Mouse (Mus musculus): Measurements from ENCODE around the gene Vegfb.

The Vegfb gene

GRCm38 (mm10) chr19:6979486-6980380 lies 7.7 kb downstream of the Vegfb start:
- POLR2A ChIA-PET: interaction anchor here (0.5 to 8.9 kb wide), 95 partner anchors 8 to 1743 kb away, joined by 3 to 99 read pairs (median 4); partner anchors contain the start of genes Bad (in 3 of the 4), Dnajc4 (in 3 of the 4), Gpr137 (in 3 of the 4) and Nudt22 (in 3 of the 4)

DNA sequence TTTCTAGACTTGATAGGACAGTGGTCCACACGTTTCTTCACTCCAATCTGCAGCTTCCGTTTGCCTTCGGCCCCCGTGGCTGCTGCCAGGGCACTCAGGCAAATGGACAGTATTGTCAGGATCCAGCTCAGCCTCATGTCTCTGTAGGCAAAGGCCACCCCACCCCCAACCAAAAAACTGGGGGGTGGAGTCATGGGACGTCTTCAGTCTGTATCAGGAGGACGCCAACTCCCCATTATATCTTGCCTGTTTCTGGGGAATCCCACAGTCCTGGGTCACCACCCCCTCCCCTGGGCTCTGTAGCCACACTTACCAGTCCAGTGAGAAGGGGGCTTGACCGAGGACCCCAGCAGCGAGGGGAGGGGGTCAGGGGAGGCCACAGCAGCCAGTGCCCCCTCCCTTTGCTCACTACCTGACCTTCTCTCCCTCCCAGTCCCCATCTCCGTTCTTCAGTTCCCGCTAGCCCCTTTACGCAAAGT lies 8.4 kb downstream of the Vegfb start:
- CTCF ChIA-PET: interaction anchor here (0.5 to 2.9 kb wide), 67 partner anchors 8 to 672 kb away, joined by 3 to 89 read pairs (median 4); partner anchors contain the start of genes Bad (in 3 of the 4), Dnajc4 (in 3 of the 4), Esrra (in 2 of the 4) and Gpr137 (in 2 of the 4)
- POLR2A ChIA-PET: interaction anchor here in 3 of 4 experiments (0.6 to 8.9 kb wide), 73 partner anchors 8 to 1744 kb away, joined by 3 to 99 read pairs (median 4); partner anchors contain the start of genes Bad (in 3 of the 3), Dnajc4 (in 3 of the 3), Nudt22 (in 3 of the 3) and Trpt1 (in 3 of the 3)

More at GRCm38 (mm10) chr19:6979486-6980380, 7.7 kb downstream of the Vegfb start:
- CTCF ChIA-PET: interaction anchor here (0.6 to 2.9 kb wide), 90 partner anchors 8 to 673 kb away, joined by 3 to 89 read pairs (median 4); partner anchors contain the start of genes Bad (in 3 of the 4), Dnajc4 (in 3 of the 4), Esrra (in 2 of the 4) and Gpr137 (in 2 of the 4)

DNA sequence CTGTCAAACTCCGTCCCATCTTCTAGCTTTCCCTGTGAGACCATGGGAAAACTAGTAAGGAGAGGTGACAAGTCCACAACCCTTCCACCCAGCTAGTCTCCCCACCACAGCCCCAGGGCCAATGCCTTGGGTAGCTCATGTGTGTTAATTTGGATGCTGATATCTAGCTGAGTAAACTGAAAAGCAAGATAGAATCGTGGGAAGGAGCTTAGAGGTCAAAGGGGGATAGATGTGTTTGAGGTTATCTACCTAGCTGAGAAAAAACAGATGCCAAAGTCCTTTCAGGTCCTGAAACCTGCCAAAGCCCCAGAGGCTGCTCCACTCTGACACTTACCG lies 8.8 kb downstream of the Vegfb start:
- ChIA-PET POLR2A (interaction anchor here in 3 of 4 experiments (0.7 to 8.9 kb wide), 25 partner anchors 8 to 287 kb away, joined by 3 to 99 read pairs (median 10); partner anchors contain the start of genes Bad (in 3 of the 3), Dnajc4 (in 2 of the 3), Gpr137 (in 2 of the 3) and Nudt22 (in 2 of the 3)), CTCF (interaction anchor here (0.5 to 2.9 kb wide), 22 partner anchors 8 to 1915 kb away, joined by 3 to 89 read pairs (median 9); partner anchors contain the start of genes Dnajc4 (in 3 of the 4), Nudt22 (in 2 of the 4), Trpt1 (in 2 of the 4) and Catsperz (in 1 of the 4))

GRCm38 (mm10) chr19:6977759-6978638 lies 9.5 kb downstream of the Vegfb start:
- CTCF ChIA-PET: interaction anchor here (0.5 to 2.9 kb wide), 18 partner anchors 8 to 1916 kb away, joined by 3 to 89 read pairs (median 9); partner anchors contain the start of genes Nudt22 (in 2 of the 4), Trpt1 (in 2 of the 4), Catsperz (in 1 of the 4) and Dnajc4 (in 1 of the 4)
- POLR2A ChIA-PET: interaction anchor here in 3 of 4 experiments (0.6 to 8.9 kb wide), 28 partner anchors 8 to 288 kb away, joined by 3 to 99 read pairs (median 12); partner anchors contain the start of genes Bad (in 3 of the 3), Dnajc4 (in 2 of the 3), Gpr137 (in 2 of the 3) and Nudt22 (in 2 of the 3)

- CTCF ChIA-PET: interaction anchor here (0.5 to 1.1 kb wide), 10 partner anchors 9 to 207 kb away, joined by 3 to 9 read pairs (median 3); partner anchors contain the start of genes Dnajc4 (in 1 of the 4), Nudt22 (in 1 of the 4) and Trpt1 (in 1 of the 4)
- POLR2A ChIA-PET: interaction anchor here (0.6 to 8.9 kb wide), 44 partner anchors 9 to 613 kb away, joined by 3 to 99 read pairs (median 4); partner anchors contain the start of genes Nudt22 (in 3 of the 4), Trpt1 (in 3 of the 4), Bad (in 2 of the 4) and Stip1 (in 2 of the 4)
These were observed 11.6 kb downstream of the Vegfb start, which contains the start of gene Plcb3 for GRCm38 (mm10) chr19:6975537-6976521. TSS of gene Plcb3 (minus strand) at chr19:6976470.

- POLR2A ChIA-PET: interaction anchor here (0.5 to 8.9 kb wide), 46 partner anchors 8 to 1969 kb away, joined by 3 to 99 read pairs (median 5); partner anchors contain the start of genes Nudt22 (in 3 of the 4), Trpt1 (in 3 of the 4), Bad (in 2 of the 4) and Stip1 (in 2 of the 4)
These were observed 12.9 kb downstream of the Vegfb start, which contains the start of gene Ppp1r14b for GRCm38 (mm10) chr19:6974211-6975205. TSS of gene Ppp1r14b (plus strand) at chr19:6974968.

GRCm38 (mm10) chr19:6973581-6974190 lies 13.8 kb downstream of the Vegfb start:
- CTCF ChIA-PET: interaction anchor here in 3 of 4 experiments (0.6 to 1.3 kb wide), 11 partner anchors 11 to 1050 kb away, joined by 3 to 5 read pairs (median 3); no protein-coding TSS in a partner anchor
- POLR2A ChIA-PET: interaction anchor here (0.5 to 3.3 kb wide), 29 partner anchors 9 to 1970 kb away, joined by 3 to 19 read pairs (median 4); partner anchors contain the start of genes Bad (in 2 of the 4), Nudt22 (in 2 of the 4), Trpt1 (in 2 of the 4) and Catsperz (in 1 of the 4)

More at GRCm38 (mm10) chr19:6974211-6975205, 12.9 kb downstream of the Vegfb start, which contains the start of gene Ppp1r14b:
- CTCF ChIA-PET: interaction anchor here in 3 of 4 experiments (0.5 to 1.3 kb wide), 14 partner anchors 12 to 1051 kb away, joined by 3 to 5 read pairs (median 3); no protein-coding TSS in a partner anchor

GRCm38 (mm10) chr19:6972247-6972917 lies 15.1 kb downstream of the Vegfb start:
- ChIA-PET CTCF (interaction anchor here (0.6 to 6.1 kb wide), 7 partner anchors 7 to 36 kb away, joined by 3 to 89 read pairs (median 13); partner anchors contain the start of genes Fkbp2 (in 2 of the 4) and Bad (in 1 of the 4)), POLR2A (interaction anchor here in 3 of 4 experiments (0.6 to 6.9 kb wide), 15 partner anchors 7 to 293 kb away, joined by 3 to 134 read pairs (median 5); partner anchors contain the start of genes Fkbp2 (in 3 of the 3), Vegfb (in 2 of the 3), Bad (in 1 of the 3) and Gpr137 (in 1 of the 3))

DNA sequence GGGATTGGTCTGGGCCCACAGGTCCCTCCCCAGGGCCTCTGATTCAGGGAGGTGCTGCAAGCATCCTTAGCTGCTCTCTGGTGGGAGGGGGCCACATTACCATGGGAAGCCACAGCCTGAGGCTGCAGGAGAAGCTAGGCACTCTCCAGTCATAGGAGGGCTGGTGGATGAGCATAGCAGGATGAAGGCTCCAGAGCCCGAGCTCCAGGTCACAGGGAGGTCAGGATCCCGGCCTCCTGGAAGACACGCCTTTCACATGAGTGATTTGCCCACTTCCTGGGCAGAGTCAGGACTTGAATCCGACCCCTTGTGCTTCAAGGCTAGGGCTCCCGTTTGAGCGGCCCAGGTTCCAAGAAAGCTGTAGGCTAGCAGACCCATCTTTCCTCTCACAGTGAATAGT lies 15.8 kb downstream of the Vegfb start:
- ChIA-PET POLR2A (interaction anchor here (0.5 to 6.9 kb wide), 29 partner anchors 8 to 1770 kb away, joined by 3 to 134 read pairs (median 5); partner anchors contain the start of genes Fkbp2 (in 3 of the 4), Vegfb (in 2 of the 4), Bad (in 1 of the 4) and Esrra (in 1 of the 4)), CTCF (interaction anchor here (0.6 to 6.1 kb wide), 12 partner anchors 7 to 49 kb away, joined by 3 to 89 read pairs (median 11); partner anchors contain the start of genes Fkbp2 (in 3 of the 4), Bad (in 1 of the 4), Nudt22 (in 1 of the 4) and Trpt1 (in 1 of the 4))

DNA sequence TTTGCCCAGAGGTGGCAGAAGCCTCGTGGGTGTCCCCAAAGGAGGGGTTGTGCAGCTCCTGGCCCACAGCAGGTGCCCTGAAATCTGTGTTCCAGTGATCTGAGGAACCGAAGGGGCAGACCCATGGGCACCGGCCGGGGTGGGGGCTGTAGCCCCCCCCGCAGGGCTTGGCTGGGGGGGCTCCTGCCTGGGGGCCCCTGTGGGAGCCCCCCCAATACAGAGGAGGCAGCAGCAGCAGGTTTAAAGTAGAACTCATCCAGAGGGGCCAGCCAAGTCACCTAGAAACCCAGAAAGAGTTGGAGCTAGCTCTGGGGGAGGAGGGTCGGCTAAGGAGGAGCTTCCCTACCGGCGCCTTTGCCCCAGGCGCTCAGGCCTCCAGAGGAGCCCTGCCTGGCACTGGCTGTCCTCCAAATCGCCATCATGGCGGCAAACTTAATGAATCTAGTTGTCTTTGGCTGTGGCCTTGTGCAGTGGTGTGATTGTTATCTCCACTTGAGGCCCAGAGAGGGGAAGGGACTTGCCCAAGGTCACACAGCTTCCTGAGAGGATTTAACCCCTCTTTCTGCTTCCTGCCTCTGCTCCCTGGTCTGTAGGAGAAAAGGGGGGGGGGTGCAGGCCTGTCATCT lies 16.9 kb downstream of the Vegfb start:
- CTCF ChIA-PET: interaction anchor here (0.5 to 6.1 kb wide), 45 partner anchors 8 to 593 kb away, joined by 3 to 89 read pairs (median 5); partner anchors contain the start of genes Fkbp2 (in 3 of the 4), Dnajc4 (in 2 of the 4), Bad (in 1 of the 4) and Catsperz (in 1 of the 4)

DNA sequence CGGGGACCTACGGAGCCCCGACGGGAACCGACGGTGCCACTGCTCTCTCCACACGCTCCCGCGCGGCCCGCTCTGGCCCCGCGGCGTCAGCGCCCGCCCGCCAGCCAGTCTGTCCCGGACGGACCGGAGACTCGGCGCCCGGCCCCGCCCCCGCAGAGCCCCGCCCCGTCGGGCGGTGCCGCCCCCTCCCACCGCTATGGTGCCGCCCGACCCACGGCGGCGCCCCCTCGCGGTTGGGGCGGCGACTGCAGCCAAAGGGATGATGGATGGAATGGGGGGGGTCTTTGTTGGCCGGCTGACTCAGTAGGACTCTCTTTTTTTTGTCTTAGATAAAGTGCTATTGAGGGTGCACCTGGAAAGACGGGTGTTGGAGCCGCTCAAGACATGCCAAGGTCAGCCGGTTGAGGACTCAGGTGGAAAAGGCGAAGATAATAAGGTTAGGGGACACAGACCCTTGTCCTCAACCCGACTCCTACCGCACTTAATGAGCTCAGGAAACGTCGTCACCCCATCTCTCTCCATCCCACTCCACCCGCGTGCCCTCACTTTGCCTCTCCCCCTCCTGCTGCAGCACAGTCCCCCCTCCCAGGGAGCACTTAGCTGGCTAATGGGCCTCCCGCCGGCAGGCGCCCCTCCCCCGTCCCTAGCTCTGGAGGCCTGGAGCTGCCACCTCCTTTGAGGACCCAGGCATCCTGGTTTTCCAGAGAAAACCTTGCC lies 17.6 kb downstream of the Vegfb start:
- POLR2A ChIA-PET: interaction anchor here (0.6 to 6.9 kb wide), 34 partner anchors 8 to 1512 kb away, joined by 3 to 134 read pairs (median 4); partner anchors contain the start of genes Fkbp2 (in 3 of the 4), Gpr137 (in 2 of the 4), Nudt22 (in 2 of the 4) and Trpt1 (in 2 of the 4)
- CTCF ChIA-PET: interaction anchor here (0.5 to 6.1 kb wide), 44 partner anchors 8 to 593 kb away, joined by 3 to 89 read pairs (median 4); partner anchors contain the start of genes Fkbp2 (in 3 of the 4), Dnajc4 (in 2 of the 4), Bad (in 1 of the 4) and Catsperz (in 1 of the 4)

More for the DNA sequence above, 16.9 kb downstream of the Vegfb start:
- POLR2A ChIA-PET: interaction anchor here (0.5 to 6.9 kb wide), 43 partner anchors 8 to 1753 kb away, joined by 3 to 134 read pairs (median 4); partner anchors contain the start of genes Fkbp2 (in 3 of the 4), Dnajc4 (in 2 of the 4), Gpr137 (in 2 of the 4) and Nudt22 (in 2 of the 4)

Data from embryonic stem cell, embryonic (primary cell).